ENCODE assay signal across 17 mouse cellular contexts in the genomic region with DNA sequence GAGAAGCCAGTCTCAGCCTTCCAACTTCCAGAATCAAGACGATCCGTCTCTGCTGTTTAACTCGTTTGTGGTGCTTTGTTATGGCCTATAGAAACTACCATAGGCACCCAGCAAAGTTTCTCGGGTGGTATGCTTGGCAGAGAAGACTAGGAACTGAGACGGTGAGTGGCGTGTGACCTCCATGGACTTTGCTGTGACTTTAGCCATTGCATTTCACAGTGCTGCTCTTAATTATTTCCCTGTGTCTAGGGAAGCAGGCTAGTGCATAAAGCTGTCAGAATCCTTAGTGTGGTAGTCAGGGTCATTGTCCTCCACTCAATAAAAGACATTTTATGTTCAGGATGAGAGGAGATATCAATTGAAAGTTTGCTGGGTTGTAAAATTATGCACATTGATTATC. TPM values are rescaled to one million over a fixed set of nuclear protein-coding genes. Genes with fewer than 3 reads are reported as not detected.
DNase-seq lines count a peak whose midpoint lies in the region; ATAC-seq and TF ChIP-seq lines count a peak whose summit lies in the region.
"Had no signal": no experiment of that assay in that cellular context is flagged by ENCODE, and none has a peak within 500 bp of the region (broad histone marks: within the 10 kb centered on the region; RNA-seq: fewer than 3 reads in every experiment).

No protein-coding gene starts in this region.

- no peak overlapping the region for H3K9ac ChIP-seq in kidney, embryonic 16.5 days (replicated peaks; ENCODE audit: low read length)
- H3K9ac ChIP-seq in neural tube, embryonic 11.5 days (ENCODE audit: low read length): no peak overlapping the region
- no peak overlapping the region for H3K9ac ChIP-seq in neural tube, embryonic 15.5 days (replicated peaks)
- H3K9ac ChIP-seq in hindbrain, postnatal 0 days (replicated peaks; ENCODE audit: low read length): no peak overlapping the region
- no peak overlapping the region for H3K9ac ChIP-seq in intestine, embryonic 16.5 days (ENCODE audit: low read depth, low read length)
- H3K9ac ChIP-seq: embryonic facial prominence, embryonic 12.5 days; liver, postnatal 0 days had no signal

- DNase-seq in kidney, adult 9 months: no peak
- peak; percentile 14 for DNase-seq in neural tube, embryonic 11.5 days (ENCODE audit: low spot score)
- no peak for DNase-seq in hindbrain, postnatal 0 days (ENCODE audit: low spot score)
- no peak for DNase-seq in cerebellum, postnatal 10 days
- DNase-seq: adrenal gland, postnatal 14 days; cerebellum, adult 9-10 months; heart, adult 18-20 months; kidney, adult 18-20 months; kidney, postnatal 25 days; liver; liver, postnatal 0 days; lung, postnatal 36 days had no signal

- no peaks in the 10 kb centered on the region for H3K36me3 ChIP-seq in kidney, embryonic 16.5 days (ENCODE audit: insufficient read depth, low read length)
- H3K36me3 ChIP-seq in neural tube, embryonic 11.5 days (ENCODE audit: control insufficient read depth, insufficient read depth, low read length): no peaks in the 10 kb centered on the region
- H3K36me3 ChIP-seq in neural tube, embryonic 15.5 days: no peaks in the 10 kb centered on the region
- no peaks in the 10 kb centered on the region for H3K36me3 ChIP-seq in hindbrain, postnatal 0 days (ENCODE audit: insufficient read depth, low read length)
- H3K36me3 ChIP-seq in intestine, embryonic 16.5 days (ENCODE audit: control insufficient read depth, insufficient read depth, low read length): no peaks in the 10 kb centered on the region
- H3K36me3 ChIP-seq: embryonic facial prominence, embryonic 12.5 days; forebrain, embryonic 10.5 days had no signal

- peaks cover 10% of the 10 kb centered on the region; the same call in 1 of the 2 replicates for H3K4me1 ChIP-seq in kidney, embryonic 16.5 days (ENCODE audit: insufficient read depth, low read length)
- peaks cover 3% of the 10 kb centered on the region; the same call in 1 of the 2 replicates for H3K4me1 ChIP-seq in neural tube, embryonic 11.5 days (ENCODE audit: control insufficient read depth, insufficient read depth, low read length)
- H3K4me1 ChIP-seq in neural tube, embryonic 15.5 days: peaks cover 13% of the 10 kb centered on the region
- H3K4me1 ChIP-seq in hindbrain, postnatal 0 days (ENCODE audit: insufficient read depth, low read length): no peaks in the 10 kb centered on the region
- H3K4me1 ChIP-seq in intestine, embryonic 16.5 days (ENCODE audit: control insufficient read depth, insufficient read depth, low read length): no peaks in the 10 kb centered on the region

- H3K4me3 ChIP-seq in kidney, embryonic 16.5 days (ENCODE audit: low read length): no peak overlapping the region
- no peak overlapping the region for H3K4me3 ChIP-seq in neural tube, embryonic 11.5 days (ENCODE audit: low read depth, low read length)
- H3K4me3 ChIP-seq in neural tube, embryonic 15.5 days (replicated peaks): no peak overlapping the region
- no peak overlapping the region for H3K4me3 ChIP-seq in hindbrain, postnatal 0 days (ENCODE audit: low read length)
- H3K4me3 ChIP-seq in intestine, embryonic 16.5 days (ENCODE audit: low read length): no peak overlapping the region
- H3K4me3 ChIP-seq: embryonic facial prominence, embryonic 12.5 days; forebrain, embryonic 10.5 days had no signal

- no peaks in the 10 kb centered on the region for H3K9me3 ChIP-seq in kidney, embryonic 16.5 days (ENCODE audit: low read length)
- H3K9me3 ChIP-seq in neural tube, embryonic 11.5 days (ENCODE audit: control insufficient read depth, low read length): no peaks in the 10 kb centered on the region
- H3K9me3 ChIP-seq in neural tube, embryonic 15.5 days (replicated peaks): no peaks in the 10 kb centered on the region
- no peaks in the 10 kb centered on the region for H3K9me3 ChIP-seq in hindbrain, postnatal 0 days (ENCODE audit: low read length)
- H3K9me3 ChIP-seq in intestine, embryonic 16.5 days (ENCODE audit: control insufficient read depth, low read length): no peaks in the 10 kb centered on the region
- H3K9me3 ChIP-seq: embryonic facial prominence, embryonic 12.5 days; forebrain, embryonic 10.5 days had no signal

- WGBS in kidney, embryonic 16.5 days: 45% methylated on average over 6 of the region's 6 CpGs
- 36% methylated on average over 6 of the region's 6 CpGs for WGBS in neural tube, embryonic 11.5 days
- 20% methylated on average over 6 of the region's 6 CpGs for WGBS in neural tube, embryonic 15.5 days
- 38% methylated on average over 6 of the region's 6 CpGs for WGBS in hindbrain, postnatal 0 days
- 78% methylated on average over 6 of the region's 6 CpGs for WGBS in intestine, embryonic 16.5 days

- H3K27ac ChIP-seq in kidney, embryonic 16.5 days (ENCODE audit: low read length): peak overlapping the region; percentile 32; the same call in 1 of the 2 replicates
- H3K27ac ChIP-seq in neural tube, embryonic 11.5 days (ENCODE audit: low read depth, low read length): 0 out of 2 replicates have a peak overlapping the region, but pooled peaks have one; percentile 20
- no peak overlapping the region for H3K27ac ChIP-seq in neural tube, embryonic 15.5 days (replicated peaks)
- H3K27ac ChIP-seq in hindbrain, postnatal 0 days: peak overlapping the region; percentile 45; the same call in 1 of the 2 replicates
- no peak overlapping the region for H3K27ac ChIP-seq in intestine, embryonic 16.5 days (ENCODE audit: low read length)
- H3K27ac ChIP-seq: forebrain, embryonic 10.5 days had no signal

- H3K4me2 ChIP-seq in kidney, embryonic 16.5 days (replicated peaks; ENCODE audit: low read depth, low read length): no peak overlapping the region
- no peak overlapping the region for H3K4me2 ChIP-seq in neural tube, embryonic 11.5 days (ENCODE audit: low read depth)
- H3K4me2 ChIP-seq in neural tube, embryonic 15.5 days: no peak overlapping the region
- H3K4me2 ChIP-seq in hindbrain, postnatal 0 days (ENCODE audit: low read depth, low read length): no peak overlapping the region
- H3K4me2 ChIP-seq in intestine, embryonic 16.5 days (ENCODE audit: low read depth, low read length): no peak overlapping the region
- H3K4me2 ChIP-seq: embryonic facial prominence, embryonic 12.5 days had no signal

- no peak for TF ChIP-seq CTCF in hindbrain, postnatal 0 days (IDR thresholded peaks at IDR 0.05; ENCODE audit: low read depth)

- no peak for ATAC-seq in kidney, embryonic 16.5 days (ENCODE audit: low FRiP score, low TSS enrichment)
- peak; percentile 71 for ATAC-seq in neural tube, embryonic 11.5 days (ENCODE audit: insufficient read depth, low FRiP score, low TSS enrichment)
- ATAC-seq in neural tube, embryonic 15.5 days (ENCODE audit: low FRiP score): no peak
- ATAC-seq in hindbrain, postnatal 0 days: no peak
- no peak for ATAC-seq in intestine, embryonic 16.5 days
- ATAC-seq: liver, postnatal 0 days had no signal

- H3K27me3 ChIP-seq in kidney, embryonic 16.5 days (ENCODE audit: insufficient read depth, low read length): no peaks in the 10 kb centered on the region
- H3K27me3 ChIP-seq in neural tube, embryonic 11.5 days (ENCODE audit: control insufficient read depth, insufficient read depth, low read length): no peaks in the 10 kb centered on the region
- H3K27me3 ChIP-seq in neural tube, embryonic 15.5 days (replicated peaks): no peaks in the 10 kb centered on the region
- H3K27me3 ChIP-seq in hindbrain, postnatal 0 days (ENCODE audit: insufficient read depth, low read length): no peaks in the 10 kb centered on the region
- H3K27me3 ChIP-seq in intestine, embryonic 16.5 days (replicated peaks; ENCODE audit: control insufficient read depth, insufficient read depth, low read length): no peaks in the 10 kb centered on the region
- H3K27me3 ChIP-seq: embryonic facial prominence, embryonic 12.5 days had no signal

RNA-seq across cellular contexts. Expression of a gene that starts 49.3 kb away (rescaled TPM):
- 30.7 and 32.4 TPM in 2 replicates for polyA plus RNA-seq in kidney, embryonic 16.5 days (2015; fragmentation: Nextera tagmentation; extraction: Ambion mirVana)
- polyA plus RNA-seq in neural tube, embryonic 11.5 days (2014; fragmentation: Nextera tagmentation; extraction: Ambion mirVana): 4.1 and 4.8 TPM in 2 replicates
- 2.3 and 8.7 TPM in 2 replicates for polyA plus RNA-seq in neural tube, embryonic 15.5 days (2015; fragmentation: Nextera tagmentation; extraction: Ambion mirVana)
- total RNA-seq in hindbrain, postnatal 0 days (2014; rRNA removed): 1.4 and 3.1 TPM in 2 replicates
- 3.6 and 4.2 TPM in 2 replicates for polyA plus RNA-seq in hindbrain, postnatal 0 days (2015; fragmentation: Nextera tagmentation; extraction: Ambion mirVana)
- 37.4 and 44.2 TPM in 2 replicates for polyA plus RNA-seq in intestine, embryonic 16.5 days (2015; fragmentation: Nextera tagmentation; extraction: Ambion mirVana)

Comparison
In these comparisons a context has a peak if more than half of its experiments do, and no peak if none do; other contexts are left out.
1. H3K27ac ChIP-seq: peak in kidney, embryonic 16.5 days (single experiment), neural tube, embryonic 11.5 days (single experiment) and hindbrain, postnatal 0 days (single experiment); none in neural tube, embryonic 15.5 days (single experiment) and intestine, embryonic 16.5 days (single experiment).